Mouse (Mus musculus) heart, adult 2 months (tissue): ENCODE results near the gene Wee1.

Experiments
- CTCF ChIP-seq: fragments of 200-600 bp; IDR thresholded peaks from 2 replicates; pipeline ENCODE4 v1.8.1; 2022; ENCODE audit warnings: antibody characterized with exemption, mild to moderate bottlenecking, moderate library complexity
- EP300 ChIP-seq: fragments of 200-500 bp; IDR thresholded peaks from 2 replicates; pipeline ENCODE4 v1.6.1; 2011; ENCODE audit warnings: low read depth, low read length, control low read depth; ENCODE audit not compliant: insufficient read depth

DNA sequence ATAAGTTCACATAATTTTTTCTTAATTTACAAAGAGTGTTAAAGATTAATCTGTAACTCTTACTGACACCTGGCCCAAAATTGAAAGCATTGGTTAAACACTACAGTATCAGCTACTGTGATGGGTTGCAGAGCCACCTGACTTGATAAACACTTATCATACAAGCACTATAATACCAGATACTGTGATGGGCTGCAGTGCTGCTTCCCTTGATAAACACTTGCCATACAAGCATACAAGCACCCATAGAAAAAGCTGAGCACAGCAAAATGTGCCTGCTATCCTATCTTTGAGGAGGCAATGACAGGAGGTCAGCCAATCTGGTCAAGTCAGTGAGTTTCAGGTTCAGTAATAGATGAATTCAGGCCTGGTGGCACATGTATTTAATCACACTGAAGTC is 36.6 kb upstream of the Wee1 start:
- TF ChIP-seq CTCF: no peak
- TF ChIP-seq EP300: no peak
